Mouse (Mus musculus) kidney, adult 8-10 months (tissue): ENCODE measurements around the gene Arfgap3.
"Not testable (repeated sequence)": the region's sequence is repeated elsewhere in the genome, so short reads cannot be mapped to it uniquely, and the experiment has no call there.

Experiments used
- DNase-seq, 2 experiments: peaks; one replicate each; pipeline ENCODE4 v3.0.0; 2022

Gene Arfgap3

DNA sequence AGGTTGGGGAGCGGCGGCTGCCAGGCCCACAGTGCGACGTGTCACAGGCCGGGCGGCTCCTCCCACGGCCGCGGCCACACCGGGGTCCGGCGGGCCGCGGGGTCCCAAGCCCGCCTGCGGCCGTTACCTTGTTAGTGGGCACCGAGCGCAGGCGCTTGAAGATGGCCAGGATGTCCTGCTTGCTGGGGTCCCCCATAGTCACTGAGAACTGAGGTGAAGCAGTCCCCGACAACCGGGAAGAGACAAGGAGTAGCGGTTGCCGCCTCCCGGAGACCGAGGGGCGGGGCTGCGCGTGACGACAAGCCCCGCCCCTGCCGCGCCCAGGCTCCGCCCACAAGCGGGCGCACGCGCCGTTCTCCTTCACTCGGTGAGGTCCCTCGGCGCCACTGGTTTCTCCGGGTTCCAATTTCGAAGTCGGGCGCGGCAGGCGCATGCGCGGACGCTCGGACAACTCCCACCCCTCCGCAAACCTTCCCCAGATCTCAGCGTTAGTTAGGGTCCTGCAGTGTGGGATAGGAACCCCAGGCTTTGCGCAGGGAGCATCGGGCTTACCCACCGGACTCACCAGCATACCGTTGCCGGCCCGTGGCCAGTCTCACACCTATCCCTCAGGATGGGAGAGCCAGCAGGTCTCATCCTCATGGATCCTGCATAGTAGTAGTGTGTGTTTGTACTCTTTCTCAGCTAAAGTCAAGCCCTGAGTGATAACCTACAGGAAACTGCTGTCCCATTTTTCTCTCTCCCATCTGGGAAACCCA is at the start of gene Arfgap3:
Arfgap3 (minus strand) TSS at position 294 of the 758 bp plus-strand sequence.
- peak; percentile 89 to 94 for DNase-seq

GRCm38 (mm10) chr15:83392722-83393121 is 42.7 kb upstream of the Arfgap3 start:
- DNase-seq = no peak

DNA sequence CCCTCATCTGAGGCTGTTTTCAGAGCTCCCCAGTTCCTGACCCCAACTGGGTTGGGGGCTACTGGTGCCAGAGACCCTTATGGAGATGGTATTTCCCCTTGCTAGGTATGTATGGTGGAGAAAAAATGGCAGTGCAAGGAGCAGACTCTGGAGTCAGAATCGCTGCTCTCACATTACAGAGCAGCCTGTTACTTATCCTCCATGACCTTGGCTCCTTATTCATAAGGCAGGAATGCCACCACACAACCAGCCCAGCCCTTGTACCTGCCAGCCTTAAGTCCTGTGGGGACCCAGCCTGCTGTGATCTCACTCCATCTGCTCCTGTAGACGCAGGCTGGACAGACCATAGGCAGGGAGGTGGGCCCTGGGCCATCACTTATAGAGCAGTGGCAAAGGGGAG is 37.9 kb upstream of the Arfgap3 start:
- DNase-seq = no peak

GRCm38 (mm10) chr15:83383633-83384032 is 33.6 kb upstream of the Arfgap3 start:
- no peak for DNase-seq

DNA sequence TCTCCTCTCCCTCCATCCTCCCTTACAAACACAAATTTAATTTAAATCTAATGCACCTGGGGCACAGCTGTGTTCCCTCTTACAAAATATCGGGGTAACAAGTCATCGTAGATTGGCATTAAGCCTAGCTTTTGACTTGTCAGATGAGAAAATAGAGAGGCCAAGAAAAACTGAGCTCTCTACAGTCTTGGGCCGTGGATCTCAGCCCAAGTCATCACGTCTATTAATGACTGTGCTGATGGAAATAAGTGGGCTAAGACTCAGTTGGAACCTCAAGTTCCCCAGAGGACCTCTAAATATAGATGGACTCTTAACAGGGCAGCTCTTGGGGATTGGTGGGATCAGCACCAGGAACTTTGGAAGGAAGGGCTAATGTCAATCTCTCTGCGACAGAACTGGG is 33.1 kb upstream of the Arfgap3 start:
- DNase-seq = no peak

- DNase-seq = no peak
These were observed 32.4 kb upstream of the Arfgap3 start for GRCm38 (mm10) chr15:83382467-83382866.

GRCm38 (mm10) chr15:83377153-83377552 is 27.1 kb upstream of the Arfgap3 start:
- no peak for DNase-seq

DNA sequence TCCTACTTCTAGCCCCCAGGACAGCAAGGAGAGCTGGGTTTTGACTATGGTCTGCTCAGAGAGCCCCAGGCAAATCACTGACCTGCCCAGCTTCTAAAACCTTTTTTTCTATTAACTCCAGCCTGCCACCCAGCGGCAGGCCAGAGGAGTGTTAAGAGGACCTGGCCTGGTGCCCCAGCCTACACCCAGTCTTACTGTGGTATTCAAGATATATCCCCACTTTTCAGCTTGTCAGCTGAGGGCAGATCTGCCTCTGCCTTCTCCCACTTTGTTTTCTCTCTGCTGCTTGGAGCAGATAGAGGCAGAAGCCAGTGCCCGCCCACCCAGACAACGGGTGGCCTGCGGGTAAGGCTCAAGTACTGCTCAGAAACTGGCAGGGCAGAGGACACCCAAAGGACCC is 25.1 kb upstream of the Arfgap3 start:
- DNase-seq = peak; percentile 47 to 65

DNA sequence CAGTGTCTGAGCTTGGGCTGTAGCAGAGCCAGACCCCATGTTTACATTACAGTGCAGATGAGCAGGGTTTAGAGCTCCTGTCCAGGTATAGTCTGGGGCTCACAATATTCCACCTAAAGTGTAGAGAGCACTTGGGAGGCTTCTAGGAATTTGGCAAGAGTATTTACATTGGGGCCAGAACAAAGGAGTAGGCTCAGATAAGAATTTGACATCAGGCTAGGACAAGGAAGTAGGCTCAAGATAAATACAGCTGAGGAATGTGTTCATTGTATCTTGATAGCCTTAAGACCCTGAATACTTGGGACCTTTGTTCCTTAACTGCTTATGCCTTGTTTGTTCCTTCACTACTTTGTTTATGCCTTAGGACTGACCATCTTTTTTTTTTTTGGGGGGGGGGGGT is 24.0 kb upstream of the Arfgap3 start:
- no peak for DNase-seq

- DNase-seq = not testable (repeated sequence)
These were observed 18.7 kb upstream of the Arfgap3 start for GRCm38 (mm10) chr15:83368702-83369101.

DNA sequence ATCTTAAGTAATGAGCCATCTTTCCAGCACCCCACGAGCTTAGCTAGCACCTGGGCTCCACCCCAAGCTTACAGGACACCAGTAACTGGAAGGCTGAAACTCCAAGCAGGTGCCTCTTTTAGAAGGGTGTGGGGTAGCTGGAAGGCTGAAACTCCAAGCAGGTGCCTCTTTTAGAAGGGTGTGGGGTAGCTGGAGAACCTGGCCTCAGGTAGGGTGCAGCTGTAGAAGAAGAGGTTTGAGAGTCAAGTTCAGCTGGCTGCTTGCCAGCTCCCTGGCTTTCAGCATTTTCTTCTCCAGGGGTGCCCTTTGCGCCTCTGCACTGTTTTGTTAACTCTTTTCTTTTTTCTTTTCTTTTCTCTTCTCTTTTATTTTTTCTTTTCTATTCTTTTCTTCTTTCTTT is 18.2 kb upstream of the Arfgap3 start:
- peak in 1 of 2 experiments; percentile 64 for DNase-seq

DNA sequence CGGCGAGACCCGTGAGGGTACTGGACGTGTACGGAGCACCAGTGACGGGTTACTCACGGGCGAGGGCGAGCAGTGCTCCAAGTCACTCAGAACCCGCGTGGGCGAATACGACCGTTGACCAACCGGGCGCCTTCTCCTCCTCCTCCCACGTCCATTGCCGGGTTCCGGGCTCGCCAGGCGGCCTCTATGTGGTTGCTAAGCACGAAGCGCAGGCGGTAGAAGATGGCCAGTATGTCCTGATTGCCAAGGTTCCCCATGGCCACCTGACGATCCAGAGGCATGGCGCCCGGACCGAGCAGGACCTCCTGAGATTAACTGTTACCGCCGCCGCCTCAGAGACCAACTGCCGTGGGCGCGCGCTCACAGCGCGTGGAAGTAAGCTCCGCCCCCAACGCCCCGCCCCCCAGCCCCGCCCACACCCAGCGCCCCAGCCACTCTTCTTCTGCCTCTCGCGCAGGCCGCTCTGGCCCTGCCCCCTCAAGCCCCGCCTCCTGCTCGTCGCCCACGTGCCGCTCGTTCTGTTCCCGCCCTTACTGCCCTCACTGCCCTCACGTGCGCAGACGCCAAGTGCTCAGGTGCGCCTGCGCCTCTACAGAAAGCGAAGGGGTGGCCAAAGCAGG is 17.0 kb upstream of the Arfgap3 start:
- DNase-seq = peak; percentile 89 to 91

- no peak for DNase-seq
These were observed 15.7 kb upstream of the Arfgap3 start for GRCm38 (mm10) chr15:83365697-83366096.

DNA sequence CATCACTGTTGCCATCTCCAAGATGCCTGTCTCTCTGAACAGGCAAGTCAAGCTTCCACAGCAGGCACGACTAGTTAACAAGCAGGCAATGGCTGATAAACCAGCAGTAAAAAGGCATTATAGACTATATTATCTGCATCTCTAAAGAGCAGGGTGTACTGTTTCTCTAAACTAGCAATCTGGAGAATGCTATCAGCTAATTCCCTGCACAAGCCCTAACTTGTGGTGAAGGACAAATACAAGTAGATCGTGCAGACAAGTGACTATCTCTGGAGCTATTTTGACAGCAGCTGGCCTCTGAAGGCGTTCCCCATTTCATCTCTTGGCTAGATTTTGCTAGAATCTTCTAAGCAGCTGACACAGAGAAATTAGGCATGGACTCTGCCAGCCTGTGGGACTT is 14.1 kb upstream of the Arfgap3 start:
- DNase-seq = no peak

DNA sequence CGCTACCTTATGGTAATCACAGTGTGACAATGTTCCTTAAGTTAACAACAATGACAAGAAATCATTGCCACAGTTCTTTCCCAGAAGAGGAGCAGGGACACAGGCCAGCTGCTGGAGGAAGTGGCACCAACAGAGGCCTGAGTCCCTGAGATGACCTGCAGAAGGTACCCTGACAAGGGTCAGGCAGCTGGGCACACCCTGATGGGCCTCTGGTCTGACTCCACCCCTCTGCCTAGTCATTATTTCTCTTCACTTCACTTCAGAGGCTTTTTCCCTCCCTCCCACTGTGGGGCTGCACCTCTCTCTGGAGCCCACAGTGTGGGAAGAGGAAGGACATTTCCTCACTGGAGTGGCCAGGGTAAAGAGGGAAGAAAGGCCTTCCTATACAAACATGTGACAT is 12.8 kb upstream of the Arfgap3 start:
- DNase-seq = not testable (repeated sequence)

GRCm38 (mm10) chr15:83360899-83361298 is 10.9 kb upstream of the Arfgap3 start:
- DNase-seq = not testable (repeated sequence)

- no peak for DNase-seq
These were observed 10.1 kb upstream of the Arfgap3 start for GRCm38 (mm10) chr15:83360140-83360539.

DNA sequence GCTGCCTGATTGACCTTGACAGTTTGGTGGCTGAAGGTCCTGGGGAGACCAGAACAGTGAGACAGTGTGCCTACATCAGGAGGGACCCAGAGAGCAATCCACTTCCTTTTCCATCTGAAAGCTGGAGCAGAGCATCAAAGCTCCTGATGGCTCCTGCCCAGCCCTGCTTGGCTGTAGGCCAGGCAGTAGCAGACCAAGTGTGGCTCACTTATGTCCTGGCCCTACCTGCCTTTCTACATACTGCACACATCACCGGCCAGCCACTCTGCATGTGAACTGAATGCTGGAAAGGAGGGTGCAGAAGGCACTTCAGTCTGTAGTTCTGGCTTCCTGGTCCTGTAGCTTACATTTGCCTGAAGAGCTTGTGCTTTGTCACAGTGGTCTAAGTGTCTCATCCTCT is 8.4 kb upstream of the Arfgap3 start:
- DNase-seq = no peak

- peak in 1 of 2 experiments; percentile 39 for DNase-seq
These were observed 1.5 kb upstream of the Arfgap3 start for GRCm38 (mm10) chr15:83351546-83351945.

DNA sequence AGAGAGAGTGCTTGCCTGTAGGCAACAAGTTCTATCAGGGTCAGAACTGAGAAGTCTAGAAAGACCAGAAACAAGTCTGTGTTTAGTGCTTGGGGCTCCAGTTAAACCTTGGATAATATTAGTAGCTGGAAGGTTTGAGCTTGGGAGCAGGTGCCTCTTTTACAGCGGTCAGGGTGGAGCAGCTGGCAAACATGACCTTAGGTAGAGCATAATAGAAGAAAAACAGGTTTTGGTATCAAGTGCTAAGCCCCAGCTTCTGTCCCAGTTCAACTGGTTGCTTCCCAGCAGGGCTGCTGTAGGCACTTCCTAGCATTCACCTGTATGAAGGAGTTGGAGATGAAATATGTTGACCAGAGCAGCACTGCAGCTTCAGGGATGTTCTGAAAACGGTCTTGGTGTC is 812 bp upstream of the Arfgap3 start:
- no peak for DNase-seq

DNA sequence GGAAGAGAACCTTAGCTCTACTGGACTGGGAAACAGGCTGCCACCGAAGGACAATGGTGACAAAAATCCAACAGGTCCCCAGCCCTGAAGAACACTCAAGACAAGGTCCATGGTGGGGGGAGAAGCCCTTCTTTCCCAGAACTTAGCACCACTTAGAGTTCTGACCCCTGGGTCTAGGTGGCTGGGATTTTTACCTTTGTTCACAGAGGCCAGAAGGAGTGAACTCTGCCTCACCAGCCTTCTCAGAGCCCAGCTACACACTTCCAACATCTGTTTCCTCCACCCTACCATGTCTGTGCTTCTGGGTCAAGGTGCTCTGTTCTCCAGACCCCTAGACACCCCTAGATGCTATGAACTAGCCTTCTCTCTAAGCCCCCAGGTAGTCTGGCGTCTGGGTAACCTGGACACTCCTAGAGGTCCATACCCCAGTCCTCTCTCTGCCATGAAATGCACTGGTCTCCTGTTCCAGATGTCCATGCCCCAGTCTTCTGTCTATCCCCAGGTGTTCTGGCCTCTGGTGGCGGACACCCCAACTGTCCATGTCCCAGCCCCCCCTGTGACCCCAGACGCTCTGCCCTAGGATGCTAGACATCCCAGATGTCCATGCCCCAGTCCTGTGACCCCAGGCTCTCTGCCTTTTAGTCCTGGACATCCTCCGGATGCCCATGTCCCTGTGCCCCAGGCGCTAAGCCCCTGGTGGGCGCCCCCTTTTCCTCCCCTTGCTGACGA is 658 bp downstream of the Arfgap3 start:
- DNase-seq = peak in 1 of 2 experiments; percentile 27

GRCm38 (mm10) chr15:83348747-83349146 is 1.3 kb downstream of the Arfgap3 start:
- no peak for DNase-seq

- no peak for DNase-seq
These were observed 4.0 kb downstream of the Arfgap3 start for GRCm38 (mm10) chr15:83345898-83346529.
